Mouse (Mus musculus) thymus, adult 2 months (tissue): ENCODE data around the gene Cul7.

ENCODE experiments used
- CTCF ChIP-seq: fragments of 200-500 bp; IDR thresholded peaks from 2 replicates; pipeline ENCODE4 v1.5.1; 2012; ENCODE audit warnings: mild to moderate bottlenecking, control low read depth, low read length, moderate library complexity, borderline replicate concordance; ENCODE audit not compliant: control insufficient read depth, poor library complexity, insufficient read depth; ENCODE audit errors: extremely low read depth
- POLR2A ChIP-seq: fragments of 200-500 bp; IDR thresholded peaks from 2 replicates; pipeline ENCODE4 v1.6.1; 2012; ENCODE audit warnings: mild to moderate bottlenecking, low read length, control low read depth, moderate library complexity; ENCODE audit not compliant: control insufficient read depth, poor library complexity, insufficient read depth; ENCODE audit errors: extremely low read depth

DNA sequence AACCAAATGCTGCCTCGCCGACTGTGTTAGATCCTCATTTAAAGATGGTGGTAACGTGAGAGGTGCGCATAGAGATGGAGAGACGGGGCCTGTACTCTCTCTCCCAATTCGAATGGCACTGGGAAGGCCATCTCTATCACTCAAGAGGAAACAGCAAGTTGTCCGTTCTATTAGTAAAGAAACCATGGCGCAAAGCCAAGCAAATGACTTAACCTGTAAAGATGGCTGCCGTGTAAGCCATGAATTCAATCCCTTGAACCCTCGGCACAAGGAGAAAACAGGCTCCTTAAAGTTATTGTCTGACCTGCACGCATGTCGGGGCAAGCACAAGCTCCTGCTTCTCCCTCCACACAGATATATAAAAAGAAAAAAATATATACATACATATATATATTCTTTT is 32.3 kb upstream of the Cul7 start:
- no peak for TF ChIP-seq CTCF
- TF ChIP-seq POLR2A, result no peak
